Mouse (Mus musculus): ENCODE measurements around the gene Kdm2a.

The Kdm2a gene

DNA sequence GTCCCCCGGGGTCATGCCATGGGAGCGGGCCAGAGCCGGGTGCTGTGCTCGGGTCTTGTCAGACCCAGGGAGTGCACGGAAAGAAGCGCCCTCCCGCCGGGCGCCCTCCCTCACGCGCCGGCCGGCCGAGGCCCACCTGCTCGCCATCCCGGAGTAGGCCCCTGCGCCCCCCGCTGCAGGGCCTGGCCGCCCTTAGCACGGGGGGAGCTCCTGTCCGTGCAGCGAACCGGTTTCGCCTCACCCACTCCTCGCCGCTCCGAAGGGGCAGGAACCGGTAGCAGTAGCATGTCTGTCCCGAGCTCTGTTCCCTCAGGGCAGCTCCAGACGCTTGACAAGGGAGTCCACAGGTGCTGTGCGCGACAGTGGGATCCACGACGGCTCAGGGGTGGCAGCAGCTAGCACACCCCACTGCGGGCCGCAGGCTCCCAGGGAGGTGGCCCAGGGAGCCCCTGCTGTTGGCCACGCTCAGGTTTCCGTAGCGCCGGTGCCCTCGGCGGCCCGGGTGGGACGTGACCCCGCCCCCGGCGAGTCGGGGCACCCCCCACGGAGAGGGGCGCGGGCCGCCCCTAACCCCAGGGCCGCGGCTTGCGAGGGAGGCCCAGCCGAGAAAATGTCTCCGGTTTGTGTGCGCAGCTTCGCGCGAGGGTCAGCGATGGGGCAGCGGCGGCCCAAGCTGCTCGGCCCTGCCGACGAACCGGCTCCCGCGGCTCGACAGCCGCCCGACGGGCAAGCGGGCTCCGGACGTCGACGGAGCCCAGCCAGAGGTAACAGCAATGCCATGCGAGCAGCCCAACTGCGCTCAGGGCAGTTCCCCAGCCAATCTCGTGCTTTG, at the start of gene Kdm2a:
TSS of gene Kdm2a (minus strand) at position 488 of the 832 bp plus-strand sequence.
- DNase-seq (ENCODE audit: extremely low spot score, low read depth, low spot score), result no peak

GRCm38 (mm10) chr19:4447445-4447844, 49.4 kb upstream of the Kdm2a start:
- DNase-seq (ENCODE audit: extremely low spot score, low read depth, low spot score), result no peak

DNA sequence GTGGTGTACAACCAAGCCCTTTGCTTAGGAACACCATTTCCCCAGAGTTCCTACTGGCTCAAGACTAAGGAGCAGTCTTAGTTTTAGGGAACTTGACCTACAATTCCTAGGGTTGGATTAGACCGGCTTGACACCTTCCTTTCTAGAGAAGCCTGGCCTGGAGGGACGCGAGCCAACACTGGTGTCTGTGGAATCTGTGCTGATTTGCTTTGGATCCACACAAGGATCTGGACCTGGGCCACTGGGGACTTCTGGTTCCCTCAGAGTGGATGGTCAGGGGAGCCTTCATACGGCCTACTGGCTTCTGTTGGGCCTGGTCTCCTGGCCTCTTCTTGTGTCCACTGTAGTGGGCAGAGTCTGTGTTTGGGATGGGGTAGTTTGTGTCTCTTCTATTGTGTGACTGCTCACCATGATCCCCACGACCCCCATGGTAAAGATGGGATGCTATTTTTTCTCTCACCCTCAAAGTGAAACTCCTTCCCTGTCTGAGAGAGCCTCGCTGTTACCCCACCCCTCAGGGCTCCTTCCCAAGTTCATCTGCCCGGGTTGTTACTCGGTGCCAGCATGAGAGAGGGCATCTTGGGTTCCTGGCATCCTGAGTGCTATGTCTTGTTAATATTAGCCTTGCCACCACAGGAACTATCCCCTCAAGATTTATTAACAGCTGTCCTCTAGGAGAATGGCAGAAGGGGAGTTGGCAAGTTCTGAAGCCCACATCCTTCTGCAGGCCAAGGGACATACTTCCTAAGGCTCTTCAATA, 48.8 kb upstream of the Kdm2a start:
- DNase-seq (ENCODE audit: extremely low spot score, low read depth, low spot score), result no peak

DNA sequence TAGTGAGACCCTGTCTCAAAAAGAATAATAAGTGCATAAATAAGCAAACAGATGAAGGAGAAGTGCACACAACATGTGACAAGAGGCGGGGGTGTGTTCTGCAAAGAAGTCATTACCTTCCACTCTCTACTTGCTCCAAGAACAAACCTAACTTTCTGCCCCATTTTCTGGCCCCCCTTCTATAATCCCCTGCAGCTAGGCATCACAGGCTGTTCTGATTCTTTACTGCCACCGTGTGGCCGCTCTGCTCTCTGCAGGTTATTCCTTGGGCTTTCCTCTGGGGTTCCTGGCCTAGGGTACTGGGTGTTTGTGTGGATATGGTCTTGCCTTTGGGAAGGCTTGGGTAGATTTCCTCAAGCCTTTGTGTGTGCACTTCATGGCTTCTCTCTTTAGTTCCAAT, 44.3 kb upstream of the Kdm2a start:
- peak; percentile 62 for DNase-seq (ENCODE audit: extremely low spot score, low read depth, low spot score)

GRCm38 (mm10) chr19:4441621-4442161, 43.6 kb upstream of the Kdm2a start:
- no peak for DNase-seq (ENCODE audit: extremely low spot score, low read depth, low spot score)

DNA sequence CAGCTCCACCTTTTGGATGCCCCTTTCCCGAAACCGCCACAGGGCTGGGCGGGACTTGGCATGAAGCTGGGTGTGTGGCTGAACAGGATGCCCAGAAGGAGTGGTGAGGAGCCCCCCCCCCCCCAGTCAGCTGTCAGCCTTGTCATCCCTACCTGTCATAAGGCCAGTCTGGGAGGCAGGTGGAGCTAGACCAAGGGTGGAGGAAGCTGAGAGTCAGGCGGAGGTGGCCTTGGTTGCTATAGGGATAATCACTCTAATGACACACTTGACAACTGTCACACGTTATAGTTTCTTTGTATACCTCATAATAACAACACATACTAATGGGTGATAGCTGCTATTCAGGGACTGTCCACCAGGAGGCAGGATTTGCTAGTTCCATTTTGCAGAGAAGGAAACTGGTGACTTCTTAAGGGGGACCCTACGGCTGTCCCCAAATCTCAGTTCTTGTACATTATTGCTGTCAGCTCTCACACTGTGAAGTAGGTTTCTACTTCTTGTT, 43.1 kb upstream of the Kdm2a start:
- no peak for DNase-seq (ENCODE audit: extremely low spot score, low read depth, low spot score)

DNA sequence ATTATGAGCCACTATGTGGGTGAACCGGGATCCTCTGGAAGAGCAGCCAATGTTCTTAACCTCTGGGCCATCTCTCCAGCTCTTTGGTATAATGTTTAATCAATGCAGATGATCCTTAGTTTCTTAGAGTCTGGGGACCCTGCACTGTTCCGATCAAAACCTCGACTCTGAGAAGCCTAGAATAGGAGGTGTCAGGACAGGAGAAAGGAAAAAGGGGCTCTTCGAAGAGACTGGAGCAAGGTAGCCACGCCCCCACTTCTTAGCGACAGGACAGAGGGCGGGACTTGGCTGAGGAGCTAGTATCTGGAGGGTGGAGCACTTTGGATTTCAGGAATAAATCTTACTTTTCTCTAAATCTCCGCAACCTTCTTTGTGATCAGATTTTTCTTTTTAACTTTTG, 42.1 kb upstream of the Kdm2a start:
- DNase-seq (ENCODE audit: extremely low spot score, low read depth, low spot score), result no peak

DNA sequence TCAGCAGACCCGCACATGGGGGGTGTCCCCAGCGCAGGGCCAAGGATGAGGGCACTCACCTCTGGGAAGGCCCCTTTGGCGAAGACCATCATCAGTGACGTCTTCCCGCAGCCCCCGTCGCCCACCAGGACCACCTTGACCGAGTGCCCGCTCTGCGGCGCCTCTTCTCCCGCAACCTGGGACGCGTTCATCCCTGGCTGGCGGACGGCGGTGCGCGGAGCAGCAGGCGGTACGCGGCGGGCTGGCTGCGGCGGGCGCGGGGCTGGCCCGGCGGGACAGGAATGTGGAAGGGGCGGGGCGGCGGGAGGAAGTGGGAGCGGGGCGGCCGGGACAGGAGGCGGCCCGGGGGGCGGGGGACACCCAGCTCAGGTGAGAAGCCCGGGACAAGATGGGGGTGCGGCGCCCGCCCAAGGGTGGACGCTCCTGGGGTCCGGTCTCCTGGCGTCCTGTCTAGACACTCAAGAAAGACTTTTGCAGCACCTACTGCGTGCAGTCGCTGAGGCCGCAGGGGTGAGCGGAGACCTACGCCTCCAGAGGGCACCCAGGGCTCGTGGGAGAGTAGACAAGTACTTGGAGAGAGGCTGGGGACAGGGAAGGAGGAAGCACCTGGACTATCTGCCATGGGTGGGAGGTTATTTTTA, 41.2 kb upstream of the Kdm2a start, which contains the start of gene Rhod:
TSS of gene Rhod (minus strand) at position 272 of the 641 bp plus-strand sequence.
- DNase-seq (ENCODE audit: extremely low spot score, low read depth, low spot score), result no peak

DNA sequence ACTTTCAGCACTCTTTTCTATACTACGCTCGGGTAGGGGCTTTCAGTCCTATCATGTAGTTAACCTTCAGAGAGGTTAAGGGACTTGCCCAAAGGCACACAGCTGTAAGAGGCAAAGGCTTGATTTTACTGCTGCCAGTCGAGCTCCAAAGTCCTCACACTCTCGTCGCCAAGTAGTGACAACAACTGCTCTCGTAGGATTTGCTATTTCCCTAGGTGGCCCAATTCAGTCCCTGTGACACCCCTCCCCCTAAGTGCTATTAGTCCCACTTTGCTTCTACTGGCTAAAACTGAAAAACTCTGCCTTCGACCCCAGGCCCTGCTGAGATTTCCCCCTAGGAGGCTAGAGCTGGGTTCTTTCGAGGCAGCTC, 40.7 kb upstream of the Kdm2a start:
- DNase-seq (ENCODE audit: extremely low spot score, low read depth, low spot score), result no peak

- DNase-seq (ENCODE audit: extremely low spot score, low read depth, low spot score), result no peak
Observed at GRCm38 (mm10) chr19:4437886-4438285, 39.8 kb upstream of the Kdm2a start.

DNA sequence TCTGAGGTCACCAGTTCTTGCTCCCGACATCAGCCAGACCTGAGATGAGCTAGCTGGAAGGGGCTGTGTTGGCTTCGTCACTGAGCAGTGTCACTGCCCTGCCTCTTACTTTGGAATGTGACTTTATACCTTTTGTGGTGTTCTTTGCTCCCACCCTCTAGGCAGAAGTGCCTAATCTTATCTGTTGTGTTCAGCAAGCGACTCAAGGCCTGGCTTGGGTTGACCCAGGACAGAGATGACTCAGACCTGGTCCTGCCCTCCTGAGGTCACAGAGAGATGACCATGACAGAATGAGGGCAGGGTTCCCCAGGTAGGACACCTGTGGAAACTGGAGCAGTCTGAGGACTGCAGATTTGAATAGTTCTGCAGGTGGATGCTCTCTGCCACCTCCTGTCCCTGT, 38.2 kb upstream of the Kdm2a start:
- no peak for DNase-seq (ENCODE audit: extremely low spot score, low read depth, low spot score)

DNA sequence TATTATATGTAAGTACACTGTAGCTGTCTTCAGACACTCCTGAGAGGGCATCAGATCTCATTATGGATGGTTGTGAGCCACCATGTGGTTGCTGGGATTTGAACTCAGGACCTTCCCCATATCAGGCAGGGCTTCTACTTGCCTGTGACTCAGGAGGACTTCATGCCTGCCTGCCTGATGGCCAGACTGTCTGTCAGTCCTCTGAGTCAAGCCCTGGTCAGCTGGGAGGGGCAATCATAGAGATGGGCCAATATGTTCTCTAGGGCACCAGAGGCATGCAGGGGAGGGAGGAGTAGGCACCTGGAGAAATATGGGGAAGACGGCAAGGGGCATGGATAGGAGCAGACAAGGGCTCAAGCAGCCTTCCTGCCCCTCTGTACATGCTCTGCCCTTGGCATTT, 36.9 kb upstream of the Kdm2a start:
- DNase-seq (ENCODE audit: extremely low spot score, low read depth, low spot score), result no peak

- DNase-seq (ENCODE audit: extremely low spot score, low read depth, low spot score), result no peak
Observed at GRCm38 (mm10) chr19:4433756-4434155, 35.7 kb upstream of the Kdm2a start.

- DNase-seq (ENCODE audit: extremely low spot score, low read depth, low spot score), result no peak
Observed at GRCm38 (mm10) chr19:4430091-4430620, 32.1 kb upstream of the Kdm2a start.

GRCm38 (mm10) chr19:4425610-4426366, 27.7 kb upstream of the Kdm2a start:
- no peak for DNase-seq (ENCODE audit: extremely low spot score, low read depth, low spot score)

DNA sequence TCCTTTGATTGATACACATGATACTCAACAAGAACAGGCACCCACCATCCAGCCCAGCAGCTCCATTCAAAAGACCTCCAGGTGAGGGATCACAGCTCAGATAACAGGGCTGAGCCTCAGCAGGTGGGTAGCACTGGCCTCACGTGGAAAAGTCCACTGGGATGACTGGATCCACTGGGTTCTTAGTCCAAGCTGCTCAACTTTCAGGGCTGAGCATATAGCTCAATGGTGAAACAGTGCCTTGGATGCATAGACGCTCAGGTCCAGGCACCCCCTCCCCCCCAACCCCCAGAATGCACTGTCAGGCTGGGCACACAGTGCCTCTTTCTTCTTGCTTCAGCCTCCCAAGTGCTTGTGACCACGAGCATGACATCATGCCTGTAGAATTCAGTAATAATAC, 24.9 kb upstream of the Kdm2a start:
- DNase-seq (ENCODE audit: extremely low spot score, low read depth, low spot score), result no peak

- no peak for DNase-seq (ENCODE audit: extremely low spot score, low read depth, low spot score)
Observed at GRCm38 (mm10) chr19:4422581-4422980, 24.5 kb upstream of the Kdm2a start.

DNA sequence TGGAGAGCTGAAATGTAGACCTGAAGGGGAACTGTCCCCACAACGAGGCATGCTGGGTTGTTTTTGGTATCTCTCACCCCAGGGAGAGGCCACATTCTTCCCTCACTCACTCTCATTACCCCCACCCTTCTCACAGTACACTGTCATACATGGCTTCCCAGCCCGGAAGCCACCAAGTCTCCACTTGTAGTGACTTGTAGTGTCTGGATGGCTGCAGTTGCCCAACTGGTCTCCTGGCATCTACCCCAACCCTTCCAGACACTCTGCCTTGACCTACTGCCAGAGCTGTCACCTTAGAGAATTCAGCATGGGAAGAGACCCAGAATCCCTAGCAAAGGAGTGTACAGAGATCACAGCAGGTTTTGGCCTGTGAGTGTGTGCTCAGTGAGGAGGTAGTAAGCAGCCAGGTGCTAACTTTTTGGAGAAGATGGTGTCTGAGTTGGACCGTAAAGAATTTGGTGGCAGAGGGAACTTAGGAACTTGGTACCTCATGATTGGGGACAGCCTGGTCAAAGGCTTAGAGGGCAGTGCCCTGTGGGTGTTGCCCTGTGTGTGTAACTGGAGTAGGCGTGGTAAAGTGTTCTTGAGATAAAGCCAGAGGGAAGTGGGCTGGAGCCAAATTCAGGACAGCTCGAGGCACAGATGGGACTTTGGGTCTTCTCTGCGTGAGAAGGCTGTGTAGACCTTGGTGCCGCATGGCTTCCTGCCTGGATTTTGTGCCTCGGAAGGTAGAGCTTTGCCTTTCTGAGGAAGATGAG, 22.2 kb upstream of the Kdm2a start:
- DNase-seq (ENCODE audit: extremely low spot score, low read depth, low spot score), result no peak

GRCm38 (mm10) chr19:4419711-4420110, 21.6 kb upstream of the Kdm2a start:
- DNase-seq (ENCODE audit: extremely low spot score, low read depth, low spot score), result no peak

DNA sequence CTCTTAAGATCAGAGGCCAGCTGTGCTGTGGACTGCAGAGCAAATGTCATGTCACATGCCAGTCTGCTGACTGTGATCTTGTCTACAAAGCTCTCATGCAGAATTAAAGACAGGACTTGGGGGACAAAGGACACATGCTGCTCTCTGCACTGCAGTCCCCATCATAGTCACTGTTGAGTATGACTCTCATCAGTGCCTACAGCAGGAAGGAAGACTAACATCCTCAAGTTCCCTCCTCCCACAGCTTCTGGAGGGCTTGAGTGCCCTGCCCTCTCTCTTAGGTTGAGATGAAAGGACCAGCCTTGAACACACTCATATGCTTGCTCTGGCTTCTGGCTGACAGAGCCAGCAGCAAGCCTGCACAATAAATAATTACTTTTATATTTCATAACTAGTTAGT, 19.6 kb upstream of the Kdm2a start:
- DNase-seq (ENCODE audit: extremely low spot score, low read depth, low spot score), result no peak
